Mouse (Mus musculus) thymus, postnatal 25 days (tissue): ENCODE results near the gene Maml2.

Experiments used
- DNase-seq: peaks from one replicate; pipeline ENCODE4 v3.0.0; 2022

Maml2 gene

DNA sequence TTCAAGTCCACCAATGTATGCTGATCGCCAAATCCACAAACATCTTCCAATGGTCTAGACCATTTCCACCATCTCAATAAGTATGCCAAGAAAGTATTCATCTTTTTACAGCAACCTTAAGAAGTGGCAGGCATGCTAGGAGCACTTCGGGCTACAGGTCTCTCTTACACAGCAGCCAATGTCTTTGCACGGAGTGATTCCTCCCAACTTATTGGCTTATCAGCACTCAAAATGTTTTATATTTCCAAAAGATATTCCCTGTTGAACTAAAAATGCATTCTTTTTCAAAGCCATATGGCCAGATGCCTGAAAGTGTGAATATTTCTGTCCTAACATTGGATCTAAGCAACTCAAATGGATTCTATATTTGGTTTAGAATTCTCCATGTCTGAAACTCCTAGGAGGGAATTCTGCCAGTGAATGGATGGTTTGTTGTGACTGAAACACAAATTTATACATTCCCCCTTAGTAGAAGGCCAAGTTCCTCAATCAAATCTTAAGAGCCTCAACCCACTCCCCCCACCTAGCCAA, 326.2 kb downstream of the Maml2 start:
- no peak for DNase-seq

DNA sequence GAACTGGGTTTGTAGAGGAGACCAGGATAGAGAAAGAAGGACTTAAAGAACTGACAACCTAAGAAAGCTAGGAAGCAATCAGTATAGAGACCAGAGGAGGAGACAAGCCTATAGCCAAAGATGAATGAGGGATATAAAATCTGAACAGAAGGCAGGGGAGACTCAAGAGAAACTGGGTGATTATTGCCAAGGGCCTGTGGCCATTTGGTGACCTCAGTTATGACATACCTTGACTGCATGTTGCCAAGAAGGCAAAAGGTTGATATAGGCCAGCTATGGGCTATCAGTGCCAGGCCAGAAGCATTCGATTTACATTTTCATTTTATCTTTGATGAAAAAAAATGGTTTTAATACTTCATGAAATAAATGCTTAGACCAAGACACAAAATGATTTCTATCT, 327.0 kb downstream of the Maml2 start:
- no peak for DNase-seq

DNA sequence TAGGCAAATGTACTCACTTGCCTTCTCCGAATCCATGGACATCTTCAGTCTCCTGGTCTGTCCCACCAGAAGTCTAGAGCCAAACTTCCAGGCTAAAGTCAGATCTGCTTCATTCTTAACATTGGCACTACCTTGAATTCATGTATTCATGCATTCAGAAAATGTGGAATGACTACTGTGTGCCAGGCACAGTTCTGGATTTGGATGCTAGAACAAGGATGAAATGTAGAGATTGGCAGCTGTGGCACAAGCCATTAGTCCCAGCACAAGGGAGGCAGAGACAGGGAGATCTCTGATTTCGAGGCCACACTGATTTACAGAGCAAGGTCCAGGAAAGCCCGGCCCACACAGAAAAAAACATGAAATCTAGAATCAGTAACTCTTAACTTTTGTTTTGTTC, 327.5 kb downstream of the Maml2 start:
- DNase-seq, result no peak

DNA sequence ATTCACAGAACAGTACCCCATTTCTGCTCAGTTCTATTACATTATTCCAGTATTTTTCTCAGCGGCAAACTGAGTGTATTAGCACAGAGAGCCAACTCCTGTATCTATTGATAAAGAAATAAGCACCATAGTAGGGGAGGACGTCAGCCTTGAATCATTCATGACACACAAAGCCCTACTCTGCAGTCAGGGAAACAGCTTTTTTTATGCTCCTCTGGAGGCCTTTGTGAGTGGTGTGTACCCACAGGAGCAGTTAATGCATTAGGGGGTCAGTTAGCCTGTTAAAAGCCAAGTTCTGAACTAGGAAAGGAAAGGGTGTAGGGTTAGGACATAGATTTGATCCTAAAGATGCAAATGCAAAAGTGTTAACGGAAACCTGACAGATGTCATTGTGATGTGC, 328.7 kb downstream of the Maml2 start:
- no peak for DNase-seq

DNA sequence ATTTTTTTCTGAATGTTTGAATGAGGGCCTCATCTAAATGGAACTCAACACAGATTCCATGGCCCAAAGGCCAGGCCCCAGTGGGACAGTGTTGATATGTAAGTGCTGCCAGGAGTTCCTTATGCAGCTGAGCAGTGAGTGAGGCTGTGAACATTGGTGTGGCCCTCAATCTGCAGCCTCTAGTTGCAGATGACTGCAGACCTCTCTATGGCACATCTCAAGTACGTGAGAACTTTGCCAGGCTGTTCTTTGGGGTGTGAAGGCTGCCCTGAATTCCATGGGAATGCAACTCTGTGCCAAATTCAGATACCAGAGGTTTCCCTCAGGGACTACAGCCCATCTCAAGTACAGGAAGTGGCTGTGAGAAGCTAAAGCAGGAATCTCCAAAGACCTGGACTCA, 335.6 kb downstream of the Maml2 start:
- DNase-seq, result no peak

GRCm38 (mm10) chr9:13639655-13640054, 341.9 kb downstream of the Maml2 start:
- DNase-seq, result no peak

GRCm38 (mm10) chr9:13645153-13645552, 347.4 kb downstream of the Maml2 start:
- no peak for DNase-seq

- DNase-seq, result no peak
Observed at GRCm38 (mm10) chr9:13651065-13651464, 353.3 kb downstream of the Maml2 start.

DNA sequence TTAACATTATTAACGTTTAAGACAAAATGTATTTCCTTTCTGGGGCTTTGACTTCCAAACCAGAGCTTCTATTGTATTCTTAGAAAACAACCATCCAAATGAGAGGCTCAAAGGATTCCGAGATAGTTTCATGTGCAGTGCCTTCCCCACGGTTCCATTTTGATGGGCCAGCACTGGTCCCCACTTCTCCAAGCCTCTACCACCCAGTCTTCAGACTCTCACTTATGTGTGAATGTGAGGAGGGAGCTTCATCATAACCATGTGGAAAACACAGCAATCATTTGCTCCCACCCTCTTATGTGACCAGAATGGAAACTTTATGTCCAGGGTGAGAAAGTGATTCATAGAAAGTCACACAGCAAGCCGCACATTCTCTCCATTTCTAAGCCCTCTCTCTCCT, 354.1 kb downstream of the Maml2 start:
- no peak for DNase-seq

DNA sequence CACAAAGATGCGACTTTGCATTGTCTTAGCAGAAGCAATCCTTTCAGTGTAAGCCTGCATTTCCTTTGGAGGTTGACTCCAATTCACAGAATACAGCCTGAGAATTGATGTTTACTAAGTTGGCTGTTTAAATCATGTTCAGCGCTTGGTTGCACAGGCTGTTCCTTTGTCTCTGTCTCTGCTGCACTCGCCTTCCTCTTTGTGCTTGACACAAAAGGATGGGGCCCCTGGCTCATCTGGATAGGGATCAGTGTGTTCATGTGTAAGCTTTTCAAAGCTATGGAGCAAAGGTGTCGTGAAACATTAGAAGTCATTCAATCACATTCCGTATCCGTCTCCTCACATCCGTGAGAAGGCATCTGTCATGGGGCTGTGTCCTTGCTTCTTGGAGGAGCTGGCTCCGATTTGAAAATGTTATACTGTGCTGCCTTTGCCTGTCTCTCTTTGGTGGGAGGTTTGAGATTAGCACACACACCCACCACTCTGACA, 354.7 kb downstream of the Maml2 start:
- no peak for DNase-seq

DNA sequence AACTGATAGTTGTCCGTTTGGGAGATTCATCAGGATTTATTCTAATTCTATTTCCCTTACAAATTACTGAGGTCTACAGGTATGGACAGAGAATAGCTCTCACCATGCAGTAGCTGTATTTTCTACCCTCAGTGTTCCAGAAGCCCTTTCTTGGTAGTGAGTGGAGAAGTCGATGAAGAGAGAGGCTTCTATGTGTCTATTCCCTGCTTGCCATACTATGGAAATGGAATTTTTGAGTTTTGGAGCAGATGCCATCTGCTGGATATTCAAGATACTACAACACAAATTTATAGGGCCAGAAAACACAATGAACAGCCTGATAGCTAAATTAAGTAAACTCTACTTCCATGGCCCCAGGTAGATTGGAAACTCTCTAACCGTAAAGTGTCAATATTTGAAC, 355.2 kb downstream of the Maml2 start:
- DNase-seq, result no peak

DNA sequence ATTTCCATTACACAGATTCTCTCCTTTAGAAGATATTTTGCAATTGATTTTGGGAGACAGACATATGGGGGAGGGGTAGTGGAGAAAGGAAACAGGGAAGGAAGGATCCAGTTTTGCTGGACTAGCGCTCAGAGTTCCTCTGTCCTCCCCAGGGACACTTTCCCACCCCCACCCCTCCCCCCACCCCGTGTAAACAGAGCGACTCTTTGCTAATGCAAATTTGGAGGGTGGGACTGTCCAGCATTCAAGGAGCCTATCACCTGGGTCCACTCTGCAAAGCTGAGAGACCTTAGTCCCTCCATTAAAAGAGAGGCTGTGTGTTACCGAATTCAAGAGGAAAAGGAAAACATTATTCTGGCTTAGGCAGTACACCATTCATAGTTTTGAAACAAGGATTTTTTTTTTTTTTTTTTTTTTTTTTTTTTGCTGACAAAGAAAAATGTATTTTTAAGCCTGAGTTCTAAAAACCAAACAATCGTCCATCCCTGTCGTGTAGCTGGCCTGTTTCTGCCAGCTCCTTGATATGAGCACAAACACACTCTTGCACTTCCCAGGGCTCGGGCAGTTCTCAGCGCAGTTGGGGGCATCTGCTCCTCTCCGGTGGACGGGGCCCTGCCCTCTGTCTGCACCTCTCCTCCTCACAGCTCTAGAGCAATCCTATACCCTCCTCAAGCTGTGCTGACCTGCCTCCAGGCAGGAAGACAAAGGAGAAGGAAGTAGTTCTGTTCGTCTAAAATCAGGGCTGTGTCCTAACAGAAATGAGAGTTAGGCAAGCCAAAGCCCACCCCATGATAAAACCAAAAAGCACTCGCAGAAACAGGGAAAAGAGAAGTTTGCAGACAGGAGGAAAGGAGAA, 364.2 kb downstream of the Maml2 start:
- no peak for DNase-seq

GRCm38 (mm10) chr9:13665487-13665969, 367.8 kb downstream of the Maml2 start:
- DNase-seq, result no peak

GRCm38 (mm10) chr9:13667955-13668354, 370.2 kb downstream of the Maml2 start:
- no peak for DNase-seq

DNA sequence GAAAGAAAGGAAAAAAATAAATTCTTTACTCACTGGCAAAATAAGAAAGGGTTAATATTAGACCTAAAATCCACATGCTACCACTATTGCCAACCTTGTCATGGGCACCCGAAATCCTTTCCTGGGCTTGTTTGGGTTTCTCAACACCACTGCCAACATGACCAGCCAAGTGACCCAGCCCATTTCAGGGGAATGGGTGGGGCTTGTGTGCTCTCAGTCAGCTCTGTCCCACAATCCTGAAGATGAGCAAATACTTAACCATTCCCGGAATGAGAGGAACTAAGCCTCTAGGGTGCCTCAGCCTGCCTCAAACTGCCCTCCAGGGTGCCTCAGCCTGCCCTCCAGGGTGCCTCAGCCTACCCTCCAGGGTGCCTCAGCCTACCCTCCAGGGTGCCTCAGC, 371.0 kb downstream of the Maml2 start:
- DNase-seq, result no peak

GRCm38 (mm10) chr9:13671125-13671769, 373.5 kb downstream of the Maml2 start:
- DNase-seq, result no peak

DNA sequence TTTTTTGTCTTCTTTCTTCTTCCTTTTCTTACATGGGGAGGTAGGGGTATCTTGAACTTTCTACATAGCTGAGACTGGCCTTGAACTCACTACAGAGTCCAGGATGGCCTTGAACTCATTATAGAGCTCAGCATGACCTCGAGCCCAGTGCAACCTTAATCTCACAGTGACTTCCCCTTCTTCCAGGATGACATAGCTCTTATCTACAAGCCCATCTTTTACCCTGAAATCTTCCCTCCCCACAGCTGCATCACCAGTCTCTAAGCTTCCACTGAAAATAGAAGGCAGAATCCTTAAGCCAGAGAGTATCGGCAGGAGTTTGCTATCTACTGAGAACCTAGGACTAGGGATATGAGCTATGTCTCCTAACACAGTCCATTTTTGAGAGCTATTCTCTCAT, 375.5 kb downstream of the Maml2 start:
- DNase-seq, result no peak

- DNase-seq, result no peak
Observed at GRCm38 (mm10) chr9:13678026-13678425, 380.3 kb downstream of the Maml2 start.

GRCm38 (mm10) chr9:13679696-13680095, 381.9 kb downstream of the Maml2 start:
- DNase-seq, result no peak

DNA sequence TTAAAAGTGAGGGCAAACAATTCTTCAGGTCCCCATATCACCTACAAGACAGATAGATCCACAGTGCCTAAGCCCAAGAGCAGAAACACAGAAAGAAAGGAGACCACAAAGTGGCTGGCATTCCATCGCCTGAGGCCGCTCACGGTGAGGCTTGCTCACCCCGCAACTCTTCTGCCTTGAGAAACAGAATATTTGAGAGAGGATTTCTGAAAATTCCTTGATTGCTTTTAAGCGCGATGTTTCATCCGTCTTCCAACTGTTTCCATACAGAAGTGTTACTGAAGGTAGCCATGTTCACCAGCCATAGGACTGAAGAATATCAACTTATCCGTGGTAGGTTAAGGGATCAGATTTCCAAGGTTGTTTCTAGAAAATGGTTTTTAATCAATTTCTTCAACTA, 383.4 kb downstream of the Maml2 start:
- no peak for DNase-seq

- DNase-seq, result no peak
Observed at GRCm38 (mm10) chr9:13681581-13682038, 383.9 kb downstream of the Maml2 start.

DNA sequence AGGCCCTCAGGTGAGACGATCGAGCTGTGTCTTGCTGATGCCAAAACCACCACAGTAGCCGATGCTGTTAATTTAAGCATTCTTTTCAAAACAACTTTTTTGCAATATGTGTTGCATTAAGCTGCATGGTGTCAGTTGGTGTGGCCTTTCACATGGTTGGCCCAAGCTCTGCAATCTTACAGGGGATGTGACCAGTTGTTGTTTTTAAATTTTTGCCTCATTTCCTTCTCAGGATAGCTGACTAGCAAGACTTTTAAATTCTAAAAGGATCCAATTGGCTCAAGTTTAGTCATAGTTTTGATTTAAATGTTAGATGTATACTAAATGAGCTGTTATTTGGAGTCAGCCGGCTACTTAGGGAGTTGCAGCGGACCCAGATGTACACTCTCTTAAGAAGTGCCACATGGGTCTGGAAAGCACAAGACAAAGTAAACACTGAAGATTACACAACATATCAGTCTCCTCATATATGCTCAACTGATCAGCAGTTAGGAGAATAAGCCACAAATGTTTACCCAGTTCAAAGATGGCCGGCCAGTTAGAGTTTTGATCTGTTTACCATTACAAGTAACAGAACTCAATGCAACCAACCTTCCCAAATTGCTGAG, 386.7 kb downstream of the Maml2 start:
- no peak for DNase-seq

- DNase-seq, result peak; percentile 59
Observed at GRCm38 (mm10) chr9:13686977-13687659, 389.4 kb downstream of the Maml2 start.
